Mouse (Mus musculus) right cerebral cortex, adult 18-20 months (tissue): Measurements from ENCODE around the gene Uqcr10.
A peak's percentile ranks its signal among the peaks of the same experiment; 100 is the strongest.
"Not testable (repeated sequence)": the region's sequence is repeated elsewhere in the genome, so short reads cannot be mapped to it uniquely, and the experiment has no call there.

ENCODE experiments used
- DNase-seq: peaks from one replicate; pipeline ENCODE4 v3.0.0; 2022; ENCODE audit warnings: mixed read lengths

Gene Uqcr10

GRCm38 (mm10) chr11:4714727-4715126 lies 10.6 kb upstream of the Uqcr10 start:
- DNase-seq: no peak

- DNase-seq: no peak
These were observed 8.7 kb upstream of the Uqcr10 start for GRCm38 (mm10) chr11:4712822-4713221.

GRCm38 (mm10) chr11:4710188-4710587 lies 6.0 kb upstream of the Uqcr10 start:
- not testable (repeated sequence) for DNase-seq

GRCm38 (mm10) chr11:4705178-4705577 lies 1.0 kb upstream of the Uqcr10 start:
- DNase-seq: no peak

GRCm38 (mm10) chr11:4703688-4704071 lies 462 bp downstream of the Uqcr10 start:
- no peak for DNase-seq

- DNase-seq: no peak
These were observed 3.4 kb downstream of the Uqcr10 start for GRCm38 (mm10) chr11:4700726-4701125.

GRCm38 (mm10) chr11:4697043-4697983 lies 6.8 kb downstream of the Uqcr10 start:
- peak; percentile 81 for DNase-seq

GRCm38 (mm10) chr11:4692162-4692561 lies 12.0 kb downstream of the Uqcr10 start:
- DNase-seq: no peak

- DNase-seq: no peak
These were observed 12.9 kb downstream of the Uqcr10 start for GRCm38 (mm10) chr11:4691213-4691612.

- no peak for DNase-seq
These were observed 13.8 kb downstream of the Uqcr10 start for GRCm38 (mm10) chr11:4690353-4690752.

- no peak for DNase-seq
These were observed 15.3 kb downstream of the Uqcr10 start for GRCm38 (mm10) chr11:4688632-4689380.

GRCm38 (mm10) chr11:4687874-4688273 lies 16.3 kb downstream of the Uqcr10 start:
- DNase-seq: no peak

- no peak for DNase-seq
These were observed 17.1 kb downstream of the Uqcr10 start for GRCm38 (mm10) chr11:4687027-4687426.

GRCm38 (mm10) chr11:4685510-4685909 lies 18.6 kb downstream of the Uqcr10 start:
- DNase-seq: no peak

- no peak for DNase-seq
These were observed 19.1 kb downstream of the Uqcr10 start for GRCm38 (mm10) chr11:4685071-4685470.

GRCm38 (mm10) chr11:4684186-4684585 lies 20.0 kb downstream of the Uqcr10 start:
- no peak for DNase-seq

GRCm38 (mm10) chr11:4683516-4683915 lies 20.6 kb downstream of the Uqcr10 start:
- no peak for DNase-seq

- DNase-seq: no peak
These were observed 24.0 kb downstream of the Uqcr10 start for GRCm38 (mm10) chr11:4680126-4680525.

- DNase-seq: peak; percentile 64
These were observed 24.7 kb downstream of the Uqcr10 start for GRCm38 (mm10) chr11:4679441-4679832.

- peak; percentile 82 for DNase-seq
These were observed 25.3 kb downstream of the Uqcr10 start for GRCm38 (mm10) chr11:4678700-4679440.

GRCm38 (mm10) chr11:4677250-4677872 lies 26.8 kb downstream of the Uqcr10 start:
- DNase-seq: no peak

- DNase-seq: no peak
These were observed 28.4 kb downstream of the Uqcr10 start for GRCm38 (mm10) chr11:4675693-4676092.

GRCm38 (mm10) chr11:4675126-4675562 lies 29.0 kb downstream of the Uqcr10 start:
- DNase-seq: no peak
